Mouse (Mus musculus): ENCODE results near the gene Mansc1. TPM values are rescaled to one million over a fixed set of nuclear protein-coding genes. Genes with fewer than 3 reads are reported as not detected.

Mansc1 gene
- polyA plus RNA-seq, 1 experiment from 2014 or later, result 0.54 TPM

GRCm38 (mm10) chr6:134636476-134636875 lies 4.2 kb upstream of the Mansc1 start:
- H3K9ac ChIP-seq, result no peak overlapping the region
- peaks cover 14% of the 10 kb centered on the region for H3K4me1 ChIP-seq (replicated peaks)
- H3K36me3 ChIP-seq, result no peaks in the 10 kb centered on the region
- no peaks in the 10 kb centered on the region for H3K9me3 ChIP-seq (replicated peaks)
- 49% methylated on average over 4 of the region's 4 CpGs for WGBS (ENCODE audit: insufficient replicate concordance)
- DNase-seq, result no peak
- no peak overlapping the region for H3K4me2 ChIP-seq
- no peak for ATAC-seq (ENCODE audit: low read depth)
- no peak overlapping the region for H3K4me3 ChIP-seq (replicated peaks)
- peaks cover 17% of the 10 kb centered on the region for H3K27me3 ChIP-seq
- no peak overlapping the region for H3K27ac ChIP-seq

DNA sequence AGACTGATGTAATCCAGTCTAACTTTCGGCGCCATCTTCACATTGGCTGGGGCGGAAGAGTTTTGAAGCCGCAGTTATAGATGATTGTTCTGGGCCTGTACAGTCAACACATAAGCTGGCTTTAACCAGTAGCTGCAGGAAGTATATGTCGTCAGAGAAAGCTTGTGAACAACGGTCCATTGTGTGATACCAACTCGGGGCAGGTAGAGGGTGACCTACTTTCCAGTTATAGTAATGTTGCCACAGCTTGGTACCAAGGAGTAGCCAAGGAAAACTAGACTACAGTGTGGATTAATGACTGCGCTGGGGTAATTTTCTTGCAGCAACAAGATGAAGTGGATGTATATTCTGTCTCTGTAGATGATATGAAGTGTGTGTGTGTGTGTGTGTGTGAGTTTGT lies 1.3 kb upstream of the Mansc1 start:
- no peak for ATAC-seq (ENCODE audit: low read depth)
- H3K4me2 ChIP-seq, result no peak overlapping the region
- no peak for DNase-seq
- H3K36me3 ChIP-seq, result no peaks in the 10 kb centered on the region
- no peak overlapping the region for H3K4me3 ChIP-seq (replicated peaks)
- H3K9me3 ChIP-seq (replicated peaks), result no peaks in the 10 kb centered on the region
- H3K9ac ChIP-seq, result no peak overlapping the region
- H3K4me1 ChIP-seq (replicated peaks), result peaks cover 10% of the 10 kb centered on the region
- no peak overlapping the region for H3K27ac ChIP-seq
- WGBS (ENCODE audit: insufficient replicate concordance), result 70% methylated on average over 8 of the region's 8 CpGs
- peaks cover 27% of the 10 kb centered on the region for H3K27me3 ChIP-seq

DNA sequence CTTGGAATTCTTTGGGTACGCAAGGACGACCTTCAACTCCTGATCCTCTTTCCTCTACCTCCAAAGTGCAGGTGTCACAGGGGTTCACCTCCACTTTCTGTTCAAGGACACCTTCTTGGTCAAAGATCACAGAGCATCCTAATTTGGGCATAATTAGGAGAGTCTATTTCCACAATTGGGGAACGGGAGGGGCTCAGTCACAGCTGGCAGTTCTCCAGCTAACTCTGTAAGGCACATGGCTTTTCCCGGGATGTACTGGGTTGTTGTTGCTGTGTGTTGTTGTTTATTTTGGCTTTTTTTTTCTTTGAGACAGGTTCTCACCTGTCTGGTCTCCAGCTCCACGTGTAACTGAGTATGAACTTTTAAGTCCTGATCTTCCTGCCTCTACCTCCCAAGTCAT lies 468 bp upstream of the Mansc1 start:
- Histone ChIP-seq H3K4me1 (replicated peaks) (peaks cover 10% of the 10 kb centered on the region), H3K27me3 (peaks cover 27% of the 10 kb centered on the region), H3K36me3 (no peaks in the 10 kb centered on the region), H3K9ac (no peak overlapping the region; the same call in 1 of the 2 replicates), H3K4me2 (peak overlapping the region; percentile 79), H3K4me3 (replicated peaks) (peak overlapping the region; percentile 61), H3K27ac (no peak overlapping the region), H3K9me3 (replicated peaks) (no peaks in the 10 kb centered on the region)
- 52% methylated on average over 5 of the region's 5 CpGs for WGBS (ENCODE audit: insufficient replicate concordance)
- ATAC-seq (ENCODE audit: low read depth), result no peak
- DNase-seq, result no peak

DNA sequence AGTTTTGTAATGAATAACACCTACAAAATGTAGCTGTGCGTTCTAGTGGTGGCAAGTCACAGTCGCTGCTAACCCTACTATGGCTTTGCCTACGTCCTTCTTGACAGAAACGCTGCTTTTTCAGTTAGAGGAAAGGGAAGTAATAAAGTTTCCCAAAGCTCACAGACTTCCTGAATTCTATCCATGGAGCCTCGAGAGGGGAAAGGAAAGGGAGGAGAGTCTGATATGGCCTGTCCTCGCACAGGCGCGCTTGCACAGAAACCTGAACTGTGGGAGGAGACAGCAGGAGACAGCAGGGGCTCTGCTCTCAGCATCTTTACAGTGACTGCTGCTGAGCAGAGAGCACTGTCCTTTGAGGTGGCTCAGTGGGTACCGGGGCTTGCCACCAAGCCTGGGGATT lies 1.8 kb downstream of the Mansc1 start:
- Histone ChIP-seq H3K9ac (no peak overlapping the region), H3K4me3 (replicated peaks) (no peak overlapping the region), H3K9me3 (replicated peaks) (no peaks in the 10 kb centered on the region), H3K4me1 (replicated peaks) (peaks cover 10% of the 10 kb centered on the region), H3K36me3 (no peaks in the 10 kb centered on the region), H3K27ac (no peak overlapping the region), H3K27me3 (peaks cover 27% of the 10 kb centered on the region), H3K4me2 (no peak overlapping the region; the same call in 1 of the 2 replicates)
- DNase-seq (no peak), ATAC-seq (ENCODE audit: low read depth) (no peak)
- WGBS (ENCODE audit: insufficient replicate concordance), result 46% methylated on average over 9 of the region's 9 CpGs

DNA sequence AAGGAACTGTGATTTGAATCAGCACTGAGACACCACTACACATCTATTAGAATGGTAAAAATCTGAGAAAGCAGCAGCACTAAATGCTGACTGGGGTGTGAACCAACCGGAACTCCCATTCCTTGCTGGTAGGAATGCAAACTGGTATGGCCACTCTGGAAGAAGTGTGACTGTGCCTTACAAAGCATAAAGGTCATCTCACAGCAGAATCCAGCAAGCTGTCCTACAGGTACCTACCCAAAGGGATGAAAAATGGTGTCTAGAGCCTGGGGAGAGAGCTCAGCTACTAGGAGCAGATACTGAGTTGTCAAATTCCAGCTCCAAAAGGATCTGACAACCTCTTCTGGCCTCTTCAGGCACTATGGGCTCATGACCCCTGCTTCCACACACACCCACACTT lies 5.7 kb downstream of the Mansc1 start:
- DNase-seq (no peak), ATAC-seq (ENCODE audit: low read depth) (no peak)
- H3K4me3 ChIP-seq (replicated peaks), result no peak overlapping the region
- H3K9me3 ChIP-seq (replicated peaks), result no peaks in the 10 kb centered on the region
- no peak overlapping the region for H3K9ac ChIP-seq
- no peaks in the 10 kb centered on the region for H3K36me3 ChIP-seq
- H3K27ac ChIP-seq, result no peak overlapping the region
- peaks cover 11% of the 10 kb centered on the region for H3K27me3 ChIP-seq
- H3K4me2 ChIP-seq, result no peak overlapping the region
- WGBS (ENCODE audit: insufficient replicate concordance), result 77% methylated on average over 1 of the region's 1 CpGs
- no peaks in the 10 kb centered on the region for H3K4me1 ChIP-seq (replicated peaks)

GRCm38 (mm10) chr6:134625431-134625830 lies 6.9 kb downstream of the Mansc1 start:
- Histone ChIP-seq H3K4me2 (no peak overlapping the region), H3K27me3 (0 out of 2 replicates have a peak, but pooled peaks cover under 1% of the 10 kb centered on the region), H3K4me3 (replicated peaks) (no peak overlapping the region), H3K9me3 (replicated peaks) (no peaks in the 10 kb centered on the region), H3K36me3 (no peaks in the 10 kb centered on the region), H3K4me1 (replicated peaks) (no peaks in the 10 kb centered on the region), H3K27ac (no peak overlapping the region), H3K9ac (no peak overlapping the region)
- WGBS (ENCODE audit: insufficient replicate concordance), result 76% methylated on average over 12 of the region's 12 CpGs
- ATAC-seq (ENCODE audit: low read depth) (no peak), DNase-seq (no peak)

GRCm38 (mm10) chr6:134621552-134621949 lies 10.7 kb downstream of the Mansc1 start:
- H3K4me1 ChIP-seq (replicated peaks), result no peaks in the 10 kb centered on the region

GRCm38 (mm10) chr6:134620846-134621551 lies 11.3 kb downstream of the Mansc1 start:
- no peak overlapping the region for H3K4me3 ChIP-seq (replicated peaks)
- whole genome bisulfite sequencing (ENCODE audit: insufficient replicate concordance), result 58% methylated on average over 6 of the region's 6 CpGs
- no peaks in the 10 kb centered on the region for H3K36me3 ChIP-seq
- no peaks in the 10 kb centered on the region for H3K4me1 ChIP-seq (replicated peaks)
- H3K4me2 ChIP-seq, result no peak overlapping the region
- DNase-seq (peak; percentile 31), ATAC-seq (ENCODE audit: low read depth) (no peak)
- no peak overlapping the region for H3K9ac ChIP-seq
- H3K27ac ChIP-seq, result no peak overlapping the region
- no peaks in the 10 kb centered on the region for H3K27me3 ChIP-seq
- no peaks in the 10 kb centered on the region for H3K9me3 ChIP-seq (replicated peaks)

More at GRCm38 (mm10) chr6:134621552-134621949, 10.7 kb downstream of the Mansc1 start:
- ATAC-seq (ENCODE audit: low read depth), result no peak
- no peak for DNase-seq
- H3K4me2 ChIP-seq, result no peak overlapping the region
- H3K4me3 ChIP-seq (replicated peaks), result no peak overlapping the region
- H3K9ac ChIP-seq, result no peak overlapping the region
- no peaks in the 10 kb centered on the region for H3K27me3 ChIP-seq
- H3K27ac ChIP-seq, result no peak overlapping the region
- 50% methylated on average over 14 of the region's 14 CpGs for WGBS (ENCODE audit: insufficient replicate concordance)
- no peaks in the 10 kb centered on the region for H3K36me3 ChIP-seq
- no peaks in the 10 kb centered on the region for H3K9me3 ChIP-seq (replicated peaks)

DNA sequence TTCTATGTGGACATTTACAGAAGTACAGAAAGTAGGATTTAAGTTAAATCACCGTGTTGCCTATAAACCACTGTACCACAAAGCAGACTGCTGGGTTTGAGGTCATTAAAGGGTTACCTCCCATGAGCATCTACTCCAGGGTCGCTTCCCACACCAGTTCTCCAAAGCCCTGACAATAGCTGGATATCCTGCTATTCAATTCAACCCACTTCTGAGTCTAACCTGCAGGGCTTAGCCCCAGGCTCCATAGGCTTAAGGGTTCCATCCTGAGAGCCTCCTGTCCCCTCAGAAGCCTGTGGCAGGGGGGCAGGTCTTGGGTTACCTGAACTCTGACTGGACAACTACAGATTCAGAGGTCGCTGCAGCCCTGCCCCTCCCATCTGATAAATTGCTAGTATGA lies 12.2 kb downstream of the Mansc1 start:
- H3K9ac ChIP-seq, result no peak overlapping the region
- no peak overlapping the region for H3K4me2 ChIP-seq
- DNase-seq (no peak), ATAC-seq (ENCODE audit: low read depth) (no peak)
- no peaks in the 10 kb centered on the region; the same call in 1 of the 2 replicates for H3K4me1 ChIP-seq (replicated peaks)
- H3K4me3 ChIP-seq (replicated peaks), result no peak overlapping the region
- no peaks in the 10 kb centered on the region for H3K36me3 ChIP-seq
- no peaks in the 10 kb centered on the region for H3K27me3 ChIP-seq
- WGBS (ENCODE audit: insufficient replicate concordance), result 54% methylated on average over 3 of the region's 3 CpGs
- H3K27ac ChIP-seq, result no peak overlapping the region
- H3K9me3 ChIP-seq (replicated peaks), result no peaks in the 10 kb centered on the region

GRCm38 (mm10) chr6:134617589-134617988 lies 14.7 kb downstream of the Mansc1 start:
- Histone ChIP-seq H3K27ac (no peak overlapping the region), H3K36me3 (no peaks in the 10 kb centered on the region), H3K4me1 (replicated peaks) (peaks cover 14% of the 10 kb centered on the region), H3K9ac (no peak overlapping the region), H3K9me3 (replicated peaks) (no peaks in the 10 kb centered on the region), H3K4me3 (replicated peaks) (no peak overlapping the region), H3K4me2 (no peak overlapping the region), H3K27me3 (no peaks in the 10 kb centered on the region)
- no peak for DNase-seq
- WGBS (ENCODE audit: insufficient replicate concordance), result 40% methylated on average over 3 of the region's 3 CpGs
- no peak for ATAC-seq (ENCODE audit: low read depth)

- ATAC-seq (ENCODE audit: low read depth) (peak; percentile 79), DNase-seq (peak; percentile 69)
- Histone ChIP-seq H3K4me2 (peak overlapping the region; percentile 60), H3K9ac (peak overlapping the region; percentile 44), H3K27ac (no peak overlapping the region), H3K4me3 (replicated peaks) (peak overlapping the region; percentile 39), H3K9me3 (replicated peaks) (no peaks in the 10 kb centered on the region), H3K36me3 (no peaks in the 10 kb centered on the region), H3K27me3 (no peaks in the 10 kb centered on the region), H3K4me1 (replicated peaks) (peaks cover 17% of the 10 kb centered on the region)
- 11% methylated on average over 16 of the region's 16 CpGs for WGBS (ENCODE audit: insufficient replicate concordance)
Observed at GRCm38 (mm10) chr6:134614723-134615648, 17.3 kb downstream of the Mansc1 start.
